Comparison of ENCODE assay signal across 11 mouse cellular contexts in genomic region chr6:38120681-38121371, GRCm38 (mm10). TPM values are rescaled to one million over a fixed set of nuclear protein-coding genes. Genes with fewer than 3 reads are reported as not detected.
DNase-seq lines count a peak whose midpoint lies in the region; ATAC-seq and TF ChIP-seq lines count a peak whose summit lies in the region.
"Had no signal": no experiment of that assay in that cellular context is flagged by ENCODE, and none has a peak within 500 bp of the region (broad histone marks: within the 10 kb centered on the region; RNA-seq: fewer than 3 reads in every experiment).

No protein-coding gene starts in this region.

- H3K4me1 ChIP-seq in embryonic facial prominence, embryonic 12.5 days: peaks cover 7% of the 10 kb centered on the region; the same call in 1 of the 2 replicates
- H3K4me1 ChIP-seq in embryonic facial prominence, embryonic 10.5 days: peaks cover 30% of the 10 kb centered on the region
- H3K4me1 ChIP-seq in kidney, embryonic 16.5 days (ENCODE audit: insufficient read depth, low read length): peaks cover 39% of the 10 kb centered on the region
- no peaks in the 10 kb centered on the region for H3K4me1 ChIP-seq in lung, embryonic 14.5 days (ENCODE audit: insufficient read depth)
- no peaks in the 10 kb centered on the region for H3K4me1 ChIP-seq in midbrain, postnatal 0 days (ENCODE audit: insufficient read depth, low read length)

- 0 out of 2 replicates have a peak, but pooled peaks cover 2% of the 10 kb centered on the region for H3K36me3 ChIP-seq in embryonic facial prominence, embryonic 12.5 days
- peaks cover 22% of the 10 kb centered on the region for H3K36me3 ChIP-seq in embryonic facial prominence, embryonic 10.5 days (replicated peaks)
- no peaks in the 10 kb centered on the region for H3K36me3 ChIP-seq in kidney, embryonic 16.5 days (ENCODE audit: insufficient read depth, low read length)
- no peaks in the 10 kb centered on the region for H3K36me3 ChIP-seq in lung, embryonic 14.5 days (ENCODE audit: insufficient read depth)
- H3K36me3 ChIP-seq in midbrain, postnatal 0 days (ENCODE audit: insufficient read depth, low read length): peaks cover 5% of the 10 kb centered on the region

- 50% methylated on average over 9 of the region's 9 CpGs for WGBS in embryonic facial prominence, embryonic 12.5 days
- 60% methylated on average over 9 of the region's 9 CpGs for WGBS in embryonic facial prominence, embryonic 10.5 days
- 31% methylated on average over 9 of the region's 9 CpGs for WGBS in kidney, embryonic 16.5 days
- 40% methylated on average over 9 of the region's 9 CpGs for WGBS in lung, embryonic 14.5 days
- WGBS in midbrain, postnatal 0 days: 83% methylated on average over 8 of the region's 9 CpGs

- 0 out of 2 replicates have a peak overlapping the region, but pooled peaks have one; percentile 1 for H3K27ac ChIP-seq in embryonic facial prominence, embryonic 12.5 days
- H3K27ac ChIP-seq in embryonic facial prominence, embryonic 10.5 days (replicated peaks): no peak overlapping the region
- H3K27ac ChIP-seq in kidney, embryonic 16.5 days (ENCODE audit: low read length): peak overlapping the region; percentile 34
- no peak overlapping the region for H3K27ac ChIP-seq in lung, embryonic 14.5 days (ENCODE audit: low read depth)
- no peak overlapping the region for H3K27ac ChIP-seq in midbrain, postnatal 0 days (ENCODE audit: low read depth, low read length)

- H3K4me3 ChIP-seq in embryonic facial prominence, embryonic 12.5 days: no peak overlapping the region
- no peak overlapping the region for H3K4me3 ChIP-seq in embryonic facial prominence, embryonic 10.5 days
- H3K4me3 ChIP-seq in kidney, embryonic 16.5 days (ENCODE audit: low read length): no peak overlapping the region
- no peak overlapping the region for H3K4me3 ChIP-seq in lung, embryonic 14.5 days (ENCODE audit: low read depth, low read length)
- no peak overlapping the region for H3K4me3 ChIP-seq in midbrain, postnatal 0 days (ENCODE audit: low read depth, low read length)

- no peaks in the 10 kb centered on the region for H3K9me3 ChIP-seq in embryonic facial prominence, embryonic 12.5 days
- no peaks in the 10 kb centered on the region for H3K9me3 ChIP-seq in embryonic facial prominence, embryonic 10.5 days
- no peaks in the 10 kb centered on the region for H3K9me3 ChIP-seq in kidney, embryonic 16.5 days (ENCODE audit: low read length)
- H3K9me3 ChIP-seq in lung, embryonic 14.5 days (ENCODE audit: low read depth, low read length): no peaks in the 10 kb centered on the region
- H3K9me3 ChIP-seq in midbrain, postnatal 0 days (ENCODE audit: low read length): no peaks in the 10 kb centered on the region

- no peak overlapping the region for H3K9ac ChIP-seq in embryonic facial prominence, embryonic 12.5 days
- H3K9ac ChIP-seq in kidney, embryonic 16.5 days (replicated peaks; ENCODE audit: low read length): no peak overlapping the region
- H3K9ac ChIP-seq in lung, embryonic 14.5 days: no peak overlapping the region
- H3K9ac ChIP-seq in midbrain, postnatal 0 days (replicated peaks; ENCODE audit: low read length, poor library complexity, severe bottlenecking): no peak overlapping the region

- no peaks in the 10 kb centered on the region for H3K27me3 ChIP-seq in embryonic facial prominence, embryonic 12.5 days
- no peaks in the 10 kb centered on the region for H3K27me3 ChIP-seq in embryonic facial prominence, embryonic 10.5 days (replicated peaks; ENCODE audit: low read depth, poor library complexity, severe bottlenecking)
- no peaks in the 10 kb centered on the region for H3K27me3 ChIP-seq in kidney, embryonic 16.5 days (ENCODE audit: insufficient read depth, low read length)
- no peaks in the 10 kb centered on the region for H3K27me3 ChIP-seq in lung, embryonic 14.5 days (ENCODE audit: insufficient read depth, low read length)
- H3K27me3 ChIP-seq in midbrain, postnatal 0 days (ENCODE audit: insufficient read depth, low read length): no peaks in the 10 kb centered on the region

- no peak for DNase-seq in embryonic facial prominence, embryonic 10.5 days (ENCODE audit: low spot score)
- DNase-seq in lung, embryonic 14.5 days: peak; percentile 49
- peak; percentile 57 for DNase-seq in thymus, postnatal 0 days (ENCODE audit: low spot score)
- no peak for DNase-seq in right cerebral cortex, postnatal 10 days (ENCODE audit: low spot score in 2 of 2)
- DNase-seq in midbrain, postnatal 0 days (ENCODE audit: low spot score): no peak
- DNase-seq in heart, adult 9 months (ENCODE audit: low spot score in 2 of 2): no peak
- DNase-seq: midbrain, embryonic 14.5 days had no signal

- no peak overlapping the region for H3K4me2 ChIP-seq in embryonic facial prominence, embryonic 12.5 days (replicated peaks)
- no peak overlapping the region for H3K4me2 ChIP-seq in kidney, embryonic 16.5 days (replicated peaks; ENCODE audit: low read depth, low read length)
- H3K4me2 ChIP-seq in lung, embryonic 14.5 days: no peak overlapping the region
- no peak overlapping the region for H3K4me2 ChIP-seq in midbrain, postnatal 0 days (ENCODE audit: low read depth, low read length, poor library complexity, severe bottlenecking)
- H3K4me2 ChIP-seq: heart, embryonic 11.5 days had no signal

- ATAC-seq in embryonic facial prominence, embryonic 12.5 days (ENCODE audit: insufficient number of reproducible peaks, insufficient read depth, low FRiP score, low TSS enrichment): no peak
- peak; percentile 69 for ATAC-seq in kidney, embryonic 16.5 days (ENCODE audit: low FRiP score, low TSS enrichment)
- ATAC-seq in lung, embryonic 14.5 days (ENCODE audit: insufficient read depth): peak; percentile 90
- ATAC-seq in midbrain, postnatal 0 days (ENCODE audit: low FRiP score): no peak

- no peak for TF ChIP-seq CTCF in lung, embryonic 14.5 days (IDR thresholded peaks at IDR 0.05; ENCODE audit: low read depth)
- no peak for TF ChIP-seq CTCF in midbrain, postnatal 0 days (IDR thresholded peaks at IDR 0.05)

RNA-seq across cellular contexts. Expression of gene Atp6v0a4, which starts 3.6 kb away (rescaled TPM):
- polyA plus RNA-seq in embryonic facial prominence, embryonic 12.5 days (2016; fragmentation: Nextera tagmentation; extraction: Ambion mirVana): 0.22 and 0.36 TPM in 2 replicates
- 0.05 TPM in 2 replicates for polyA plus RNA-seq in embryonic facial prominence, embryonic 10.5 days (2016; fragmentation: Nextera tagmentation; extraction: Ambion mirVana)
- polyA plus RNA-seq in kidney, embryonic 16.5 days (2015; fragmentation: Nextera tagmentation; extraction: Ambion mirVana): 21.8 and 28.9 TPM in 2 replicates
- polyA plus RNA-seq in lung, embryonic 14.5 days (2014; fragmentation: Nextera tagmentation; extraction: Ambion mirVana): 0.14 and 0.34 TPM in 2 replicates
- 0.19 and 0.36 TPM in 2 replicates for polyA plus RNA-seq in thymus, postnatal 0 days (2015; fragmentation: Nextera tagmentation; extraction: Ambion mirVana)
- total RNA-seq in midbrain, postnatal 0 days (2014; rRNA removed): 0.09 and 0.27 TPM in 2 replicates
- 0.26 and 0.30 TPM in 2 replicates for polyA plus RNA-seq in midbrain, postnatal 0 days (2015; fragmentation: Nextera tagmentation; extraction: Ambion mirVana)
- polyA plus RNA-seq: midbrain, embryonic 14.5 days had no signal

RNA-seq across cellular contexts. Expression of gene Tmem213, which starts 11.8 kb away (rescaled TPM):
- polyA plus RNA-seq in embryonic facial prominence, embryonic 12.5 days (2016; fragmentation: Nextera tagmentation; extraction: Ambion mirVana): 0.52 TPM in 1 of 2 replicates, not detected in the other
- polyA plus RNA-seq in embryonic facial prominence, embryonic 10.5 days (2016; fragmentation: Nextera tagmentation; extraction: Ambion mirVana): 0.25 and 0.52 TPM in 2 replicates
- 69.8 and 72.7 TPM in 2 replicates for polyA plus RNA-seq in kidney, embryonic 16.5 days (2015; fragmentation: Nextera tagmentation; extraction: Ambion mirVana)
- polyA plus RNA-seq in lung, embryonic 14.5 days (2014; fragmentation: Nextera tagmentation; extraction: Ambion mirVana): 4.4 and 5.9 TPM in 2 replicates
- 0.31 and 0.42 TPM in 2 replicates for polyA plus RNA-seq in thymus, postnatal 0 days (2015; fragmentation: Nextera tagmentation; extraction: Ambion mirVana)
- not detected in 2 replicates for total RNA-seq in midbrain, postnatal 0 days (2014; rRNA removed)
- polyA plus RNA-seq in midbrain, postnatal 0 days (2015; fragmentation: Nextera tagmentation; extraction: Ambion mirVana): 0.26 TPM in 1 of 2 replicates, not detected in the other
- total RNA-seq: layer of hippocampus, postnatal 14 days had no signal
- polyA plus RNA-seq: heart, embryonic 11.5 days; midbrain, embryonic 14.5 days had no signal

Comparison
In these comparisons a context has a peak if more than half of its experiments do, and no peak if none do; other contexts are left out.
1. H3K27ac ChIP-seq: peak in embryonic facial prominence, embryonic 12.5 days (single experiment) and kidney, embryonic 16.5 days (single experiment); none in embryonic facial prominence, embryonic 10.5 days (single experiment), lung, embryonic 14.5 days (single experiment) and midbrain, postnatal 0 days (single experiment).
2. ATAC-seq: peak in kidney, embryonic 16.5 days (single experiment) and lung, embryonic 14.5 days (single experiment); none in embryonic facial prominence, embryonic 12.5 days (single experiment) and midbrain, postnatal 0 days (single experiment).
3. DNase-seq: peak in lung, embryonic 14.5 days (single experiment) and thymus, postnatal 0 days (single experiment); none in embryonic facial prominence, embryonic 10.5 days (single experiment), right cerebral cortex, postnatal 10 days (0 of 2), midbrain, postnatal 0 days (single experiment) and heart, adult 9 months (0 of 2).
4. RNA of gene Atp6v0a4, which starts 3.6 kb away (polyA plus RNA-seq): 21.8 to 28.9 TPM in kidney, embryonic 16.5 days; 0.19 to 0.36 TPM in thymus, postnatal 0 days, 0.26 to 0.30 TPM in midbrain, postnatal 0 days, 0.22 to 0.36 TPM in embryonic facial prominence, embryonic 12.5 days, 0.14 to 0.34 TPM in lung, embryonic 14.5 days and 0.05 TPM in embryonic facial prominence, embryonic 10.5 days; every median in the first group is over 10 times any median in the second.
5. RNA of gene Tmem213, which starts 11.8 kb away (polyA plus RNA-seq): 69.8 to 72.7 TPM in kidney, embryonic 16.5 days; 4.4 to 5.9 TPM in lung, embryonic 14.5 days, 0.31 to 0.42 TPM in thymus, postnatal 0 days, 0.26 TPM in midbrain, postnatal 0 days, 0.25 to 0.52 TPM in embryonic facial prominence, embryonic 10.5 days and 0.52 TPM in embryonic facial prominence, embryonic 12.5 days; every median in the first group is over 10 times any median in the second.